Mouse (Mus musculus) liver, embryonic 14.5 days (tissue): ENCODE measurements around the gene Nfia.

Source experiments
- CTCF ChIP-seq: IDR thresholded peaks from 2 replicates; pipeline ENCODE4 v1.5.1; 2016; ENCODE audit warnings: antibody characterized with exemption, low read depth, control low read depth
- EP300 ChIP-seq: IDR thresholded peaks from 2 replicates; pipeline ENCODE4 v1.6.1; 2016; ENCODE audit warnings: antibody characterized with exemption, low read depth

GRCm38 (mm10) chr4:97925644-97926043 lies 153.1 kb downstream of the Nfia start:
- no peak for TF ChIP-seq CTCF
- TF ChIP-seq EP300, result no peak
